Mouse (Mus musculus) ES-E14 (cell line): ENCODE data around the gene Slc15a1. TPM values are rescaled to one million over a fixed set of nuclear protein-coding genes. Genes with fewer than 3 reads are reported as not detected.
A peak's percentile ranks its signal among the peaks of the same experiment; 100 is the strongest.

Experiments
- DNase-seq: peaks from one replicate; pipeline ENCODE4 v3.0.0-alpha.2; 2013; ENCODE audit warnings: low read depth, low spot score
- H3K27ac ChIP-seq: 2 replicates; pipeline ENCODE4 v1.5.1; 2012; ENCODE audit warnings: low read depth, mild to moderate bottlenecking, low read length, moderate library complexity, mixed read lengths; ENCODE audit not compliant: poor library complexity, insufficient read depth, severe bottlenecking
- H3K36me3 ChIP-seq: 2 replicates; pipeline ENCODE4 v1.6.1; 2012; ENCODE audit warnings: mild to moderate bottlenecking, low read length, moderate library complexity, mixed read lengths; ENCODE audit not compliant: control insufficient read depth, poor library complexity, insufficient read depth, severe bottlenecking
- H3K4me1 ChIP-seq, 2 experiments: fragments of 150-350 bp in 1 of 2; sonication (generic) in 1 of 2; 2 replicates each; pipeline ENCODE4 v1.6.1; 2012; ENCODE audit warnings: low read length in 2 of 2, mild to moderate bottlenecking in 1 of 2, mixed read lengths in 1 of 2; ENCODE audit not compliant: control insufficient read depth in 2 of 2, insufficient read depth in 2 of 2, poor library complexity in 1 of 2
- H3K4me3 ChIP-seq, 2 experiments: fragments of 150-350 bp in 1 of 2; sonication (generic) in 1 of 2; 2 replicates each; pipeline ENCODE4 v1.5.1; 2012; ENCODE audit warnings: low read length in 2 of 2, low read depth in 1 of 2, mild to moderate bottlenecking in 1 of 2, mixed read lengths in 1 of 2; ENCODE audit not compliant: insufficient read depth in 1 of 2, poor library complexity in 1 of 2, severe bottlenecking in 1 of 2
- H3K9ac ChIP-seq: 2 replicates; pipeline ENCODE4 v1.6.1; 2012; ENCODE audit warnings: low read depth, mild to moderate bottlenecking, low read length, mixed read lengths; ENCODE audit not compliant: poor library complexity, insufficient read depth, severe bottlenecking
- H3K9me3 ChIP-seq: fragments of 150-350 bp; sonication (generic); 2 replicates; pipeline ENCODE4 v1.6.1; 2012; ENCODE audit warnings: low read depth, mild to moderate bottlenecking, low read length; ENCODE audit not compliant: control insufficient read depth, insufficient read depth
- CHD2 ChIP-seq: IDR thresholded peaks from 2 replicates; pipeline ENCODE4 v1.6.1; 2014; ENCODE audit warnings: mild to moderate bottlenecking, low read depth, low read length, inconsistent platforms
- HCFC1 ChIP-seq: IDR thresholded peaks from 2 replicates; pipeline ENCODE4 v1.6.1; 2012; ENCODE audit warnings: low read length, inconsistent platforms, borderline replicate concordance; ENCODE audit not compliant: insufficient read depth
- MAFK ChIP-seq: IDR thresholded peaks from 2 replicates; pipeline ENCODE4 v1.6.1; 2014; ENCODE audit warnings: mild to moderate bottlenecking, low read depth, low read length, inconsistent platforms; ENCODE audit not compliant: insufficient read depth
- ZC3H11A ChIP-seq: IDR thresholded peaks from 2 replicates; pipeline ENCODE4 v1.6.1; 2012; ENCODE audit warnings: low read depth, mild to moderate bottlenecking, inconsistent platforms, low read length, borderline replicate concordance
- ZNF384 ChIP-seq: IDR thresholded peaks from 2 replicates; pipeline ENCODE4 v1.6.1; 2012; ENCODE audit warnings: low read depth, low read length, inconsistent platforms
- in situ Hi-C, 2 experiments: fragments of 600-800 bp; cut with MboI; formaldehyde crosslinking; loops; one replicate each; pipeline ENCODE4 v1.15.1; 2025; ENCODE audit warnings: low sequenced_read_pairs in 2 of 2, inconsistent platforms in 1 of 2; ENCODE audit not compliant: unreplicated experiment in 2 of 2
- total RNA-seq: library from RNA; depleted of rRNA; stranded (reverse); fragments of 300-350 nt; gene quantifications from 2 replicates; pipeline ENCODE4 v1.2.3, GENCODE M21; 2012

The Slc15a1 gene
- total RNA-seq, 1 experiment: 4.6 TPM

DNA sequence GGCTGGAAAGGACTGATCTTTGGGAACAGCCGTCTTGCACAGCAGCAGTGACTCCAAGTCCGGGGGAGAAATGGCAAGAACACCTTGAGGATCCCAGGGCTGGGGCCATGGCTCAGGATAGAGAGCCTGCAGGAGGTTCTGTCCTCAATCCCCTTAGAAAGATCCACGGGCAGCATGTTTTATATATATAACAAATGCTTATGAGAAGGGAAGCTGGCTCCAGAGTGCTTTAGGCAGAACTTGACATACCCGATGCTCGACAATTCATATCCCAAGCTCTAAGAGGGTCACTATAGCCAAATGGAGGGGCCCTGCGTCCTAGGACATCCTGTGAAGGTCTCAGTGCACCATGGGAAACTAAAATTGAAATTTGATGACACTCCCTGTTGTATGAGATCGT, 73.8 kb downstream of the Slc15a1 start:
- TF ChIP-seq MAFK: no peak
- TF ChIP-seq ZNF384: no peak
- no peak for TF ChIP-seq HCFC1
- DNase-seq: no peak
- no peaks in the 10 kb centered on the region for H3K36me3 ChIP-seq
- no peak overlapping the region for H3K4me3 ChIP-seq
- H3K27ac ChIP-seq: no peak overlapping the region
- 0 out of 4 replicates have a peak, but pooled peaks cover 0 to 4% of the 10 kb centered on the region in 2 experiments for H3K4me1 ChIP-seq
- H3K9me3 ChIP-seq: no peaks in the 10 kb centered on the region
- in situ Hi-C loops: loop anchor here (25.0 kb wide), 2 partner anchors 169 to 469 kb away; no protein-coding TSS in a partner anchor
- H3K9ac ChIP-seq: no peak overlapping the region

- H3K9ac ChIP-seq: no peak overlapping the region
Observed at GRCm38 (mm10) chr14:121429854-121430535, 75.1 kb downstream of the Slc15a1 start.

GRCm38 (mm10) chr14:121428148-121428547, 76.9 kb downstream of the Slc15a1 start:
- in situ Hi-C loops: loop anchor here (25.0 kb wide), 2 partner anchors 166 to 466 kb away; no protein-coding TSS in a partner anchor
- Histone ChIP-seq H3K27ac (no peak overlapping the region), H3K9ac (no peak overlapping the region), H3K9me3 (no peaks in the 10 kb centered on the region), H3K4me1 (peaks cover 0 to 8% of the 10 kb centered on the region in 2 experiments; a peak in 2 of 4 replicates), H3K36me3 (no peaks in the 10 kb centered on the region), H3K4me3 (no peak overlapping the region)
- DNase-seq: no peak
- TF ChIP-seq ZNF384: no peak
- peak; percentile 56 for TF ChIP-seq MAFK

More at GRCm38 (mm10) chr14:121429854-121430535, 75.1 kb downstream of the Slc15a1 start:
- Histone ChIP-seq H3K4me3 (no peak overlapping the region), H3K4me1 (peaks cover 0 to 8% of the 10 kb centered on the region in 2 experiments; a peak in 2 of 4 replicates), H3K27ac (no peak overlapping the region), H3K9me3 (no peaks in the 10 kb centered on the region), H3K36me3 (no peaks in the 10 kb centered on the region)
- in situ Hi-C loops: loop anchor here (25.0 kb wide), 2 partner anchors 168 to 468 kb away; no protein-coding TSS in a partner anchor
- no peak for TF ChIP-seq HCFC1
- DNase-seq: no peak

GRCm38 (mm10) chr14:121426743-121427142, 78.3 kb downstream of the Slc15a1 start:
- TF ChIP-seq ZC3H11A (peak; percentile 41; the same call in 1 of the 2 replicates), ZNF384 (peak; percentile 60), HCFC1 (no peak), MAFK (no peak), CHD2 (no peak)
- no peaks in the 10 kb centered on the region for H3K9me3 ChIP-seq
- no peak for DNase-seq

More at GRCm38 (mm10) chr14:121426743-121427142, 78.3 kb downstream of the Slc15a1 start:
- Histone ChIP-seq H3K4me1 (peaks cover 0 to 8% of the 10 kb centered on the region in 2 experiments; a peak in 2 of 4 replicates), H3K9ac (no peak overlapping the region), H3K36me3 (no peaks in the 10 kb centered on the region), H3K4me3 (no peak overlapping the region), H3K27ac (no peak overlapping the region)
- in situ Hi-C loops: loop anchor here (25.0 kb wide), 2 partner anchors 164 to 464 kb away; no protein-coding TSS in a partner anchor
